Mouse (Mus musculus) embryonic facial prominence, embryonic 11.5 days (tissue): Measurements from ENCODE around the gene Sqor. TPM values are rescaled to one million over a fixed set of nuclear protein-coding genes. Genes with fewer than 3 reads are reported as not detected.
A peak's percentile ranks its signal among the peaks of the same experiment; 100 is the strongest.

Source experiments
- ATAC-seq: fragments of 200-750 bp; cut with Nextera tagmentation; replicated peaks from 2 replicates; pipeline ENCODE4 v1.8.0; 2017; ENCODE audit warnings: low read depth; ENCODE audit not compliant: insufficient number of reproducible peaks, low FRiP score, low TSS enrichment
- DNase-seq: peaks from one replicate; pipeline ENCODE4 v3.0.0-alpha.2; 2015; ENCODE audit warnings: low spot score
- H3K27ac ChIP-seq: fragments of 300-500 bp; sonication (generic); replicated peaks from 2 replicates; pipeline ENCODE4 v1.5.1; 2014; ENCODE audit warnings: mild to moderate bottlenecking, low read depth, low read length, control low read depth
- H3K27me3 ChIP-seq: fragments of 300-500 bp; sonication (generic); 2 replicates; pipeline ENCODE4 v1.6.1; 2014; ENCODE audit warnings: mild to moderate bottlenecking, low read length, moderate library complexity, mixed read lengths; ENCODE audit not compliant: control insufficient read depth, insufficient read depth
- H3K36me3 ChIP-seq: fragments of 300-500 bp; sonication (generic); replicated peaks from 2 replicates; pipeline ENCODE4 v1.6.1; 2014; ENCODE audit warnings: low read depth, mild to moderate bottlenecking, low read length, moderate library complexity, mixed read lengths; ENCODE audit not compliant: control insufficient read depth, insufficient read depth
- H3K4me1 ChIP-seq: fragments of 300-500 bp; sonication (generic); 2 replicates; pipeline ENCODE4 v1.6.1; 2014; ENCODE audit warnings: low read length, mixed read lengths; ENCODE audit not compliant: control insufficient read depth, insufficient read depth
- H3K4me2 ChIP-seq: fragments of 300-500 bp; sonication (generic); 2 replicates; pipeline ENCODE4 v1.6.1; 2014; ENCODE audit warnings: low read depth, mild to moderate bottlenecking, control low read depth, low read length, moderate library complexity
- H3K4me3 ChIP-seq: fragments of 300-500 bp; sonication (generic); 2 replicates; pipeline ENCODE4 v1.5.1; 2014; ENCODE audit warnings: low read depth, low read length, control low read depth
- H3K9ac ChIP-seq: fragments of 300-500 bp; sonication (generic); replicated peaks from 2 replicates; pipeline ENCODE4 v1.6.1; 2014; ENCODE audit warnings: mild to moderate bottlenecking, control low read depth, low read length
- H3K9me3 ChIP-seq: fragments of 300-500 bp; sonication (generic); replicated peaks from 2 replicates; pipeline ENCODE4 v1.6.1; 2016; ENCODE audit warnings: mild to moderate bottlenecking, low read length, inconsistent platforms, mixed read lengths; ENCODE audit not compliant: control insufficient read depth
- WGBS: fragments of 180-500 bp; shearing (Covaris S2); extraction: QIAGEN DNeasy Blood & Tissue Kit; methylation state at CpG from one replicate; pipeline ENCODE4 v1.1.7; 2014; 5-methylcytosine and 5-hydroxymethylcytosine counted together
- polyA plus RNA-seq: library from polyadenylated mRNA; unstranded; fragments of >200 nt; fragmentation: Nextera tagmentation; extraction: Ambion mirVana; gene quantifications from 2 replicates; pipeline ENCODE4 v1.2.1, GENCODE M21; 2014

Gene Sqor
- polyA plus RNA-seq, 1 experiment from 2014 or later, result 3.2 TPM

GRCm38 (mm10) chr2:122825406-122826236, 60.6 kb downstream of the Sqor start:
- no peaks in the 10 kb centered on the region for H3K36me3 ChIP-seq
- no peak overlapping the region for H3K4me3 ChIP-seq
- ATAC-seq, result 0 out of 2 replicates have a peak, but pooled peaks have one; percentile 48
- no peak overlapping the region for H3K27ac ChIP-seq
- no peaks in the 10 kb centered on the region for H3K27me3 ChIP-seq
- no peak overlapping the region for H3K9ac ChIP-seq
- H3K9me3 ChIP-seq, result no peaks in the 10 kb centered on the region
- WGBS, result 34% methylated on average over 19 of the region's 19 CpGs
- no peak overlapping the region for H3K4me2 ChIP-seq
- no peaks in the 10 kb centered on the region for H3K4me1 ChIP-seq
- peak; percentile 78 for DNase-seq

DNA sequence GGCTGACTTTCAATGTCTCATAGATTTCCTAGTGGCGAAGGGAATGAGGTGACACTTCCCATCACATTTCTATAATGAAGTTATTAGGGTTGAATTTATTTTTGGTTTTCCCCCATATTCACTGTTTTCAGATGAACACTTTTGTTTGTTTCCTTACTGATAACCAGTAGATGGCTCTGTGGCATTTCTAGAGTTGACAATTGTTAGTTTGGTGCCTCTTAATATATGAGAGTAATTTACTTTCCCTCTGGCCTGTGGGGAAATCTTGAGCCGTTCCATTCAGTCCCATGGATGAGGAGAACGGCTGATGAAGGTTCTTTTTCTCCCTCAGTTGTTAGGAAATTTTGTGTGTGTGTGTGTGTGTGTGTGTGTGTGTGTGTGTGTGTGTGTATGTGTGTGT, 61.3 kb downstream of the Sqor start:
- ATAC-seq (no peak), DNase-seq (no peak)
- Histone ChIP-seq H3K27me3 (no peaks in the 10 kb centered on the region), H3K27ac (no peak overlapping the region), H3K4me2 (no peak overlapping the region), H3K4me1 (no peaks in the 10 kb centered on the region), H3K9me3 (no peaks in the 10 kb centered on the region), H3K4me3 (no peak overlapping the region), H3K36me3 (no peaks in the 10 kb centered on the region), H3K9ac (no peak overlapping the region)
- WGBS, result 67% methylated on average over 3 of the region's 3 CpGs

- no peaks in the 10 kb centered on the region for H3K36me3 ChIP-seq
- DNase-seq (no peak), ATAC-seq (no peak)
- H3K4me2 ChIP-seq, result no peak overlapping the region
- no peak overlapping the region for H3K9ac ChIP-seq
- WGBS, result 68% methylated on average over 4 of the region's 4 CpGs
- H3K4me3 ChIP-seq, result no peak overlapping the region
- H3K4me1 ChIP-seq, result no peaks in the 10 kb centered on the region
- H3K9me3 ChIP-seq, result no peaks in the 10 kb centered on the region
- no peaks in the 10 kb centered on the region for H3K27me3 ChIP-seq
- H3K27ac ChIP-seq, result no peak overlapping the region
Measured at GRCm38 (mm10) chr2:122854636-122855035, 89.6 kb downstream of the Sqor start.

DNA sequence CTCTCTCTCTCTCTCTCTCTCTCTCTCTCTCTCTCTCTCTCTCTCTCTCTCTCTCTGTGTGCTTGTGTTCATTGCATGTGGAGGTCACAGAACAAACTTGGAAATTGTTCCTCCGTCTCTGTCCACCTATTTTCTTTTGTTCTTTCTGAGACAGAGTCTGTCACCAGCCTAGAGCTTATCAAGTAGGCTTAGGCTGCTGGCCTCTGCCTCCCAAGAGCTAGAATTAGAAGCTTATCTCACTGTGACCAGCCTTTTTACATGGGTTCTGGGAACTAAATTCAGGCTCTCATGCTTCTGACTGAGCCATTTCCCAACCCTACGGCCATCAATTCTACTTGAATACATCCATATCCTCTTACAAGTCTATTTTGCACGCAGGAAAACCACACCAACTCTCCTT, 90.3 kb downstream of the Sqor start:
- WGBS, result 85% methylated on average over 3 of the region's 3 CpGs
- Histone ChIP-seq H3K9me3 (no peaks in the 10 kb centered on the region), H3K4me1 (no peaks in the 10 kb centered on the region), H3K27me3 (no peaks in the 10 kb centered on the region), H3K4me2 (no peak overlapping the region), H3K9ac (no peak overlapping the region), H3K4me3 (no peak overlapping the region), H3K36me3 (no peaks in the 10 kb centered on the region), H3K27ac (no peak overlapping the region)
- DNase-seq, result no peak
- ATAC-seq, result no peak

Other genes starting within 250 kb of the Sqor start
- gene Gatm, start 153.9 kb upstream of the Sqor start, polyA plus RNA-seq, result 10.4 and 12.2 TPM in 2 replicates
- not detected in 2 replicates for gene AA467197, start 128.3 kb upstream of the Sqor start, polyA plus RNA-seq
- gene Slc30a4, start 62.6 kb upstream of the Sqor start, polyA plus RNA-seq, result 9.7 and 12.9 TPM in 2 replicates
- gene Bloc1s6, start 26.7 kb upstream of the Sqor start, polyA plus RNA-seq, result 61.8 and 64.7 TPM in 2 replicates